Comparison of ENCODE assay signal across 17 mouse cellular contexts in the genomic region with DNA sequence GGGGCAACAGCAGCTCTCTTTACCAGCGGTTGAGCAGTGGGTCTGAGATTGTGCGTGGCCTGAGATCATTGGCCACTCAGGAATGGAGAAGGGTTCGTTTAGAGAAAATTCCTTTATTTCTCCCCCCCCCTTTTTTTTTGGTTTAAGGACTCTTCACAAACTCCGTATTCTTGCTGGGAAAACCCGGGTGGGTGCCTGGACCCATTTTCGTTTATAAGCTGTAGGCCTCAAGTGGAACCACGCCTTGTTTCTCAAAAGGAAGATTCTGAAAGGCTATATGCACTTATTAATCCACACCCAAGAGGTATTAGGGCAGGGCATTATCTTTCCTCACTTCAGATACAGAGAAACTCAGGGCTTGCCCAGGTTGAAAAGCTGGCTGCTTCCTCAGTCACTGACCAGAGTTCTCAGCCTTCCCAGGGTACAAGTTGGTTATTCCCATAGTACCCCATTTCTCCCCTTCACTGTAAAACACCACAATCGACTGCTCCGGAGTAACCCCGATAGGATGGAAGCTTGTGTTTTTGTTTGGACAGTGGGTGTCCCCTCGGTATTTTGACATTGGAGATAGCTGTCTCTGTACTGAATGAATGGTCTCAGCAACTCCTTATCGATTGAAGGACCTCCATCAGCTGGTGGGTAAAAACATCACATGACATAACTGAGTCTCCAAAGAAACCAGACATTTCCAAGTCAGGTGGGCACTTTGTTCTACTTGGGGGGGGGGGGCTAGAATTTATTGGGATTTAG. TPM values are rescaled to one million over a fixed set of nuclear protein-coding genes. Genes with fewer than 3 reads are reported as not detected.
DNase-seq lines count a peak whose midpoint lies in the region; ATAC-seq and TF ChIP-seq lines count a peak whose summit lies in the region.
"Had no signal": no experiment of that assay in that cellular context is flagged by ENCODE, and none has a peak within 500 bp of the region (broad histone marks: within the 10 kb centered on the region; RNA-seq: fewer than 3 reads in every experiment).

No protein-coding gene starts in this region.

- TF ChIP-seq CTCF in kidney, postnatal 0 days (IDR thresholded peaks at IDR 0.05; ENCODE audit: low read depth): no peak

- peaks cover 48% of the 10 kb centered on the region for H3K4me1 ChIP-seq in heart, embryonic 12.5 days (replicated peaks)
- H3K4me1 ChIP-seq in kidney, postnatal 0 days (replicated peaks; ENCODE audit: insufficient read depth, low read length): peaks cover 11% of the 10 kb centered on the region; the same call in 1 of the 2 replicates
- peaks cover 33% of the 10 kb centered on the region for H3K4me1 ChIP-seq in embryonic facial prominence, embryonic 10.5 days
- H3K4me1 ChIP-seq in limb, embryonic 11.5 days (ENCODE audit: control insufficient read depth, insufficient read depth, low read length): peaks cover 11% of the 10 kb centered on the region

- peak overlapping the region; percentile 39 for H3K9ac ChIP-seq in heart, embryonic 12.5 days
- H3K9ac ChIP-seq in kidney, postnatal 0 days (ENCODE audit: low read depth, low read length): peak overlapping the region; percentile 54
- no peak overlapping the region for H3K9ac ChIP-seq in limb, embryonic 11.5 days (ENCODE audit: low read length)
- H3K9ac ChIP-seq: embryonic facial prominence, embryonic 13.5 days; liver, embryonic 14.5 days; neural tube, embryonic 13.5 days had no signal

- no peaks in the 10 kb centered on the region for H3K36me3 ChIP-seq in heart, embryonic 12.5 days
- no peaks in the 10 kb centered on the region for H3K36me3 ChIP-seq in kidney, postnatal 0 days (ENCODE audit: insufficient read depth, low read length)
- H3K36me3 ChIP-seq in embryonic facial prominence, embryonic 10.5 days (replicated peaks): no peaks in the 10 kb centered on the region
- H3K36me3 ChIP-seq in limb, embryonic 11.5 days (ENCODE audit: control insufficient read depth, insufficient read depth, low read length): no peaks in the 10 kb centered on the region
- H3K36me3 ChIP-seq: embryonic facial prominence, embryonic 13.5 days; neural tube, embryonic 13.5 days had no signal

- intact Hi-C loops in heart, postnatal 14 days (cut with DNase I): loop anchor here (5.0 kb wide), 1 partner anchor 46 kb away; no protein-coding TSS in a partner anchor

- no peaks in the 10 kb centered on the region for H3K9me3 ChIP-seq in heart, embryonic 12.5 days (replicated peaks)
- H3K9me3 ChIP-seq in kidney, postnatal 0 days (replicated peaks; ENCODE audit: low read length): no peaks in the 10 kb centered on the region
- no peaks in the 10 kb centered on the region for H3K9me3 ChIP-seq in embryonic facial prominence, embryonic 10.5 days
- no peaks in the 10 kb centered on the region for H3K9me3 ChIP-seq in limb, embryonic 11.5 days (ENCODE audit: control insufficient read depth, low read length)
- H3K9me3 ChIP-seq: embryonic facial prominence, embryonic 13.5 days; neural tube, embryonic 13.5 days had no signal

- H3K4me2 ChIP-seq in heart, embryonic 12.5 days: peak overlapping the region; percentile 60
- H3K4me2 ChIP-seq in kidney, postnatal 0 days (ENCODE audit: low read length): peak overlapping the region; percentile 68
- H3K4me2 ChIP-seq in limb, embryonic 11.5 days (ENCODE audit: low read depth, severe bottlenecking): no peak overlapping the region
- H3K4me2 ChIP-seq: embryonic facial prominence, embryonic 13.5 days; neural tube, embryonic 13.5 days had no signal

- no peak overlapping the region for H3K27ac ChIP-seq in heart, embryonic 12.5 days (ENCODE audit: poor library complexity, severe bottlenecking)
- peak overlapping the region; percentile 62; the same call in 1 of the 2 replicates for H3K27ac ChIP-seq in kidney, postnatal 0 days
- H3K27ac ChIP-seq in embryonic facial prominence, embryonic 10.5 days (replicated peaks): no peak overlapping the region
- no peak overlapping the region for H3K27ac ChIP-seq in limb, embryonic 11.5 days (replicated peaks; ENCODE audit: low read depth, low read length)
- H3K27ac ChIP-seq: embryonic facial prominence, embryonic 13.5 days; liver, embryonic 14.5 days; neural tube, embryonic 13.5 days had no signal

- DNase-seq in heart, postnatal 14 days: no peak
- no peak for DNase-seq in kidney, postnatal 0 days (ENCODE audit: low spot score)
- DNase-seq in kidney, postnatal 14 days: no peak
- DNase-seq in embryonic facial prominence, embryonic 10.5 days (ENCODE audit: low spot score): peak; percentile 27
- DNase-seq in limb, embryonic 11.5 days (ENCODE audit: low spot score): peak; percentile 40
- no peak for DNase-seq in thymus, postnatal 36 days
- DNase-seq in adrenal gland, adult 18-20 months (ENCODE audit: low spot score in 2 of 2): no peak
- DNase-seq: cerebellum, adult 18-20 months; kidney, adult 18-20 months had no signal

- 4% methylated on average over 12 of the region's 12 CpGs for WGBS in heart, embryonic 12.5 days
- WGBS in kidney, postnatal 0 days: 15% methylated on average over 12 of the region's 12 CpGs
- 4% methylated on average over 12 of the region's 12 CpGs for WGBS in embryonic facial prominence, embryonic 10.5 days
- WGBS in limb, embryonic 11.5 days: 4% methylated on average over 12 of the region's 12 CpGs

- peak overlapping the region; percentile 54 for H3K4me3 ChIP-seq in heart, embryonic 12.5 days
- peak overlapping the region; percentile 71 for H3K4me3 ChIP-seq in kidney, postnatal 0 days (replicated peaks; ENCODE audit: low read depth, low read length)
- H3K4me3 ChIP-seq in embryonic facial prominence, embryonic 10.5 days: peak overlapping the region; percentile 28
- H3K4me3 ChIP-seq in limb, embryonic 11.5 days (ENCODE audit: low read depth, low read length): no peak overlapping the region
- H3K4me3 ChIP-seq: embryonic facial prominence, embryonic 13.5 days; neural tube, embryonic 13.5 days had no signal

- no peak for ATAC-seq in heart, embryonic 12.5 days (ENCODE audit: insufficient number of reproducible peaks, low FRiP score)
- no peak for ATAC-seq in kidney, postnatal 0 days (replicated peaks; ENCODE audit: low FRiP score, low read depth)
- ATAC-seq in limb, embryonic 11.5 days (ENCODE audit: insufficient number of reproducible peaks, low FRiP score, low TSS enrichment, low read depth): no peak

- H3K27me3 ChIP-seq in heart, embryonic 12.5 days (replicated peaks): peaks cover 84% of the 10 kb centered on the region
- peaks cover 17% of the 10 kb centered on the region for H3K27me3 ChIP-seq in kidney, postnatal 0 days (ENCODE audit: insufficient read depth, low read length)
- peaks cover 100% of the 10 kb centered on the region for H3K27me3 ChIP-seq in embryonic facial prominence, embryonic 10.5 days (replicated peaks; ENCODE audit: low read depth, poor library complexity, severe bottlenecking)
- peaks cover 97% of the 10 kb centered on the region for H3K27me3 ChIP-seq in limb, embryonic 11.5 days (ENCODE audit: control insufficient read depth, insufficient read depth, low read length)

RNA-seq across cellular contexts. Expression of a gene that starts 4.9 kb away (rescaled TPM):
- 29.0 and 30.7 TPM in 2 replicates for polyA plus RNA-seq in heart, embryonic 12.5 days (2016; fragmentation: Nextera tagmentation; extraction: Ambion mirVana)
- 10 to 100 TPM; 13.0 to 13.8 TPM for total RNA-seq in heart, postnatal 14 days (2021)
- polyA plus RNA-seq in kidney, postnatal 0 days (2015; fragmentation: Nextera tagmentation; extraction: Ambion mirVana): 93.6 and 95.7 TPM in 2 replicates
- 0.25 and 0.44 TPM in 2 replicates for polyA plus RNA-seq in embryonic facial prominence, embryonic 10.5 days (2016; fragmentation: Nextera tagmentation; extraction: Ambion mirVana)
- polyA plus RNA-seq in limb, embryonic 11.5 days (2014; fragmentation: Nextera tagmentation; extraction: Ambion mirVana): 1.7 and 2.0 TPM in 2 replicates
- 1 to 10 TPM; 1.8 to 3.3 TPM for total RNA-seq in adrenal gland, adult 18-20 months (2021)
- total RNA-seq: megakaryocyte, adult 5-6 weeks had no signal

RNA-seq across cellular contexts. Expression of a gene that starts 39.4 kb away (rescaled TPM):
- polyA plus RNA-seq in heart, embryonic 12.5 days (2016; fragmentation: Nextera tagmentation; extraction: Ambion mirVana): not detected in 2 replicates
- not detected for total RNA-seq in heart, postnatal 14 days (2021)
- polyA plus RNA-seq in kidney, postnatal 0 days (2015; fragmentation: Nextera tagmentation; extraction: Ambion mirVana): not detected in 2 replicates
- not detected in 2 replicates for polyA plus RNA-seq in embryonic facial prominence, embryonic 10.5 days (2016; fragmentation: Nextera tagmentation; extraction: Ambion mirVana)
- not detected in 2 replicates for polyA plus RNA-seq in limb, embryonic 11.5 days (2014; fragmentation: Nextera tagmentation; extraction: Ambion mirVana)
- total RNA-seq in adrenal gland, adult 18-20 months (2021): not detected
- total RNA-seq: adrenal gland, postnatal 4 days; gastrocnemius, adult 18-20 months; layer of hippocampus, postnatal 25 days; megakaryocyte, adult 5-6 weeks had no signal
- polyA plus RNA-seq: embryonic facial prominence, embryonic 13.5 days; liver, embryonic 14.5 days; neural tube, embryonic 13.5 days had no signal

Comparison
In these comparisons a context has a peak if more than half of its experiments do, and no peak if none do; other contexts are left out.
1. DNase-seq: peak in embryonic facial prominence, embryonic 10.5 days (single experiment) and limb, embryonic 11.5 days (single experiment); none in heart, postnatal 14 days (0 of 2), kidney, postnatal 0 days (single experiment), kidney, postnatal 14 days (single experiment), thymus, postnatal 36 days (0 of 2) and adrenal gland, adult 18-20 months (0 of 2).
2. RNA of a gene that starts 4.9 kb away (polyA plus RNA-seq): 93.6 to 95.7 TPM in kidney, postnatal 0 days and 29.0 to 30.7 TPM in heart, embryonic 12.5 days; 1.7 to 2.0 TPM in limb, embryonic 11.5 days and 0.25 to 0.44 TPM in embryonic facial prominence, embryonic 10.5 days; every median in the first group is over 10 times any median in the second.